Mouse (Mus musculus): ENCODE data around the gene 9930111J21Rik2.
"Not testable (repeated sequence)": the region's sequence is repeated elsewhere in the genome, so short reads cannot be mapped to it uniquely, and the experiment has no call there.

Gene 9930111J21Rik2

GRCm38 (mm10) chr11:49076001-49076757 lies 25.1 kb upstream of the 9930111J21Rik2 start, which contains the start of gene Ifi47:
Gene Ifi47 (plus strand): TSS chr11:49076587.
- not testable (repeated sequence) for DNase-seq

- DNase-seq, result no peak
Observed at GRCm38 (mm10) chr11:49068358-49068757, 17.3 kb upstream of the 9930111J21Rik2 start.

- not testable (repeated sequence) for DNase-seq
Observed at GRCm38 (mm10) chr11:49063713-49064469, 12.8 kb upstream of the 9930111J21Rik2 start, which contains the start of gene Tgtp2. Gene Tgtp2 (minus strand): TSS chr11:49064206.

GRCm38 (mm10) chr11:49061865-49062264 lies 10.8 kb upstream of the 9930111J21Rik2 start:
- DNase-seq, result not testable (repeated sequence)

GRCm38 (mm10) chr11:49060061-49060460 lies 9.0 kb upstream of the 9930111J21Rik2 start:
- not testable (repeated sequence) for DNase-seq

GRCm38 (mm10) chr11:49051894-49052293 lies 852 bp upstream of the 9930111J21Rik2 start:
- DNase-seq, result not testable (repeated sequence)

- DNase-seq, result not testable (repeated sequence)
Observed at GRCm38 (mm10) chr11:49050064-49050463, 978 bp downstream of the 9930111J21Rik2 start.

GRCm38 (mm10) chr11:49012074-49012473 lies 39.0 kb downstream of the 9930111J21Rik2 start:
- DNase-seq, result not testable (repeated sequence)

- DNase-seq, result not testable (repeated sequence)
Observed at GRCm38 (mm10) chr11:49006785-49007184, 44.3 kb downstream of the 9930111J21Rik2 start.

GRCm38 (mm10) chr11:49006317-49006716 lies 44.7 kb downstream of the 9930111J21Rik2 start:
- not testable (repeated sequence) for DNase-seq

- DNase-seq, result not testable (repeated sequence)
Observed at GRCm38 (mm10) chr11:49000411-49000810, 50.6 kb downstream of the 9930111J21Rik2 start.

GRCm38 (mm10) chr11:48994018-48994417 lies 57.0 kb downstream of the 9930111J21Rik2 start, which contains the start of gene Tgtp1:
Gene Tgtp1 (minus strand): TSS chr11:48994172.
- not testable (repeated sequence) for DNase-seq

GRCm38 (mm10) chr11:48993296-48993695 lies 57.7 kb downstream of the 9930111J21Rik2 start:
- not testable (repeated sequence) for DNase-seq

- DNase-seq, result not testable (repeated sequence)
Observed at GRCm38 (mm10) chr11:48991740-48992520, 59.1 kb downstream of the 9930111J21Rik2 start, which contains the start of gene Gm12185. Gene Gm12185 (minus strand): TSS chr11:48992226.

- DNase-seq, result not testable (repeated sequence)
Observed at GRCm38 (mm10) chr11:48989981-48990380, 61.1 kb downstream of the 9930111J21Rik2 start.

GRCm38 (mm10) chr11:48988219-48988618 lies 62.8 kb downstream of the 9930111J21Rik2 start:
- not testable (repeated sequence) for DNase-seq

- DNase-seq, result not testable (repeated sequence)
Observed at GRCm38 (mm10) chr11:48982848-48983247, 68.2 kb downstream of the 9930111J21Rik2 start.

GRCm38 (mm10) chr11:48980052-48980451 lies 71.0 kb downstream of the 9930111J21Rik2 start:
- not testable (repeated sequence) for DNase-seq

- not testable (repeated sequence) for DNase-seq
Observed at GRCm38 (mm10) chr11:48979251-48979650, 71.8 kb downstream of the 9930111J21Rik2 start, which contains the start of gene 9930111J21Rik1. Gene 9930111J21Rik1 (minus strand): TSS chr11:48979398.

GRCm38 (mm10) chr11:48978240-48978939 lies 72.7 kb downstream of the 9930111J21Rik2 start, which contains the start of gene Olfr56:
Gene Olfr56 (plus strand): TSS chr11:48978889.
- not testable (repeated sequence) for DNase-seq

- DNase-seq, result not testable (repeated sequence)
Observed at GRCm38 (mm10) chr11:48974686-48975085, 76.4 kb downstream of the 9930111J21Rik2 start.
